Mouse (Mus musculus) thymus, postnatal 36 days (tissue): ENCODE measurements around the gene Cfdp1.

Source experiments
- DNase-seq, 2 experiments: peaks; one replicate each; pipeline ENCODE4 v3.0.0; 2022; ENCODE audit warnings: mixed read lengths in 2 of 2

The Cfdp1 gene

GRCm38 (mm10) chr8:111853861-111854501, at the start of gene Cfdp1:
Gene Cfdp1 (minus strand): TSS chr8:111854291.
- peak; percentile 94 to 96 for DNase-seq

- no peak for DNase-seq
Observed at GRCm38 (mm10) chr8:111902080-111902479, 48.0 kb upstream of the Cfdp1 start.

- DNase-seq, result no peak
Observed at GRCm38 (mm10) chr8:111898586-111898985, 44.5 kb upstream of the Cfdp1 start.

DNA sequence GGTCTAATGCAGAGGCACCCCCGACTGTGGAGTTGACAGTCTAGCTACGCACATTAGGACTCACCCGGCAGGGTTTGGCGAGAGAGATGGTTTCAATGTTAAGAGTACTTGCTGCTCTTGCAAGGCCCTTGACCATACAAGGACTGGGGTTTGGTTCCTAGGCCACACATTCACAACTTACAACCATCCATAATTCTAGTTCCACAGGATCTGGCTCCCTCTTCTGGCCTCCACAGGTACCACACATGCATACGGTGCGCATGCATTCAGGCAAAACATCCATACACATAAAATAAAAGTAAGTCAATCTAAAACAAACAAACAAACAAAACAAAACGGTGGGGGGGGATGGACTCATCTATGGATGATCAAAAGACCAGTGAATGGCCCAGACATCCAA, 40.9 kb upstream of the Cfdp1 start:
- DNase-seq, result no peak

- no peak for DNase-seq
Observed at GRCm38 (mm10) chr8:111892615-111893014, 38.5 kb upstream of the Cfdp1 start.

DNA sequence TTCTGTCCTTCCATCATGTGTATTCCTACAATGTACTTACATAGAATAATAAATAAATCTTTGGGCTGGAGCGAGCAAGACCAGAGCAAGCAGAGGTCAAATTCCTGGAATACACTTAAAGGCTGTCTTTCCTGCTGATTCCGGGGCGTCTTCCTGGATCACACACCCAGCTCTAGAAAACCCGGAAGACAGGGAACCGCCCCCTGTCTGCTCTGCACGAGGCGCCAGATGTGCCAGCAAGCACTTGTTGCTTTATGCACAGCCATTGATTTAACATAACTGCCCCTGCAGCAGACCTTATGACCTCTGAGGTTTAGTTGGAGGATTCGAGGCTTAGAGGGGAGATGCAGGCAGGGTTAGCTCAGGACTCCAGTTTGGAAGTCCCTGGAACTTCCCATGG, 37.9 kb upstream of the Cfdp1 start:
- DNase-seq, result no peak

- no peak for DNase-seq
Observed at GRCm38 (mm10) chr8:111890911-111891303, 36.8 kb upstream of the Cfdp1 start.

DNA sequence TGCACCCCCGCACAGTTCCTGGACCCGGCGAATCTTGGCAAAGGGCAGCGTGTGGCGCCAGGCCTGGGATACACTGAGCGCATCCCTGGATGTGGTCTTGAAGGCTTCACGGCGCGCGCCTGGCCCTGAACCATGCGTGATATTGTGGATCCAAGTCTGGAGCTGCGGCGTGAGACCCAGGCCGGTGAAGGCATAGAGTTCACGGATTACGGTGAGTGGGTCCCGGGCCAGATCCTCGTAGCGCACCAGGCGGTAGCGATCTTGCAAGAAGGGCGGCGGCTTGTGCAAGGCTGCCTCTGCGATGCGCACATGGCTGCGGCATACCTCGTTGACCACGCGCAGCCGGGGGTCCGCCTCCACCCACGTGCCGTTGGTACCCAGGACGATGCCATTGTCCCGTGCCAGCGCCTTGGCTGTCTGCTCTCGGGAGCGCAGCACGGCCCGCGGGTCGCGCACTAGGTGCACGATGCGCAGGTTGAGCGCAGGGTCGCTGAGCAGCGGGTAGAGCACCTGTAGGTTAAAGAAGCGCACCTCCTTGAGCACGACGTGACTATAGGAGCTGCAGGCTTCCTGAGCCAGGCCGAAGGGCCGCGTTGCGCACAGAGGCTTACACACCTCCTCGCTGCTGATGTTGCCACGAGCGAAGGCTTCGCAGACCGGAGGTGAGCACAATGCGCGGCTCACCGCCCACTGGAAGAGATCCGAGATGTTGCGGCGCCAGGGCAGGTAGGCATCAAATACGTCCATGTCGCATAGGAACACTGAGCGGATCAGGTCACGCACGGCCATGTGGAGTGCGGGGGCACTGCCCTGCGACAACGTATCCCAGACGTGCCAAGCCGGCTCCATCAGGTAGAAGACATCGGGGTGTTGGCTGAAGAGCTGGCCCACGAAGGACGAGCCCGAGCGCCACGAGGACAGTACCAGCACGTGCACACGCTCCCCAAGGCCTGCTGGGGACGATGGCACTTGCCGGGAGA, 36.1 kb upstream of the Cfdp1 start:
- DNase-seq, result no peak

DNA sequence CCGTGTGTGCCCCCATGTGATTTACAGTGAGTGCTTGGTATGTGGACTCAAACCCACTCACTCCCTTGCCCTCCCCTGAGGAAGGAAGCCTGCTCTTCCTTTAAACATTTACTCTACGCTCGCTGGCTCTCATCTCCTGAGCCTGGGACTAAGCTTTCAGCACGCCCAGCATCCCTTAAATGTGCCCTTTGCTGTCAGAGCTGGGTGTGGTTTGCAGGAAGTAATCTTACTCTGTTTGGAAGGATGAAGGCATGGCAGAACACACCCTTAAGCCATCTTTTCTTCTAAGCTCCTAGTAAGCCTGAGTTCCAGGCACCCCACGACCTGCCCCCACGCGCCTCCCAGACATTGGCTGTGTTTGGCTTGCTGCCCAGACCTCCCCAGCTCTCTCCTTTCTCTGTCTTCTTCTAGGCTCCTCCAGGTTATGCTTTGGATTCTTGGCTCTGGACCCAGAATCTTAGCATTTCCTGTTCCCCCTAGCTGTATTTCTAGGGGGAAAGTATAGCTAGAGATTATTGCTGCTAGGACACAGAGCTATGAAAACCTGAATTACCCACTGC, 34.1 kb upstream of the Cfdp1 start:
- no peak for DNase-seq

GRCm38 (mm10) chr8:111887479-111887878, 33.4 kb upstream of the Cfdp1 start:
- DNase-seq, result no peak

DNA sequence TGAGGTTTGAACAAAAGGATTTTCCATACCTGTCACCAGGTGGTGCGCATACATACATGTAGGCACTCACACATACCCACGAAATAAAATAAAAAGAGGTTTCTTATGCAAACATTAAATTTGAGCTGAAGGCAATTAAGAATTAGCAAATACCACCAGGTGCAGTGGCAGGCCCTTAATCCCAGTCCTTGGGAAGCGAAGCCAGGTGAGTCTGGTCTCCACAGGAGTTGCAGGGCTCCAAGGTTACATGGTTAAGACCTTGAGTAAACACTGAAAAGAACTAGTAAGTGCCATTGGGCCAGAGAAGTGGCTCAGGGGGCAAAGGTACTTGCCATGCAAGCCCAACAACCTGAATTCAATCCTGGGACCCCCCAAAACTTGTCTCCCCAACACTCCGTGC, 29.5 kb upstream of the Cfdp1 start:
- no peak for DNase-seq

DNA sequence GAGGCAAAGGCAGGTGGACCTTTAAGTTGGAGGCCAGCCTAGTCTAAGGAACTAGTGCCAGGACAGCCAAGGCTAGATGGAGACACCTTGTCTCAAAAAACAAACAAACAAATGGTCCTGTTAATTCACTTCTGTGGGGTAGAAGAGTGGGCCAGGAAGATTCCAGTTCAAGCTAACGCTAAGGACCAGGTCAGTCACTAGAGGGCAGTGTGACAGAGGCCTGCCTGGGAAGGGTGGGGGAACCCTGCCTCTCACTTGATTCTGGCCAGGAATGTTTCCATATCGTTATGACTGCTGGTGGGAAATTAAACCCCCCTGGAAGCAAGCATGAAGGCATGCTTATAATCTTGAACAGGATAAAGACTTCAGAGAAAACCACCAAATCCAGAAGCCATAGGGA, 27.5 kb upstream of the Cfdp1 start:
- DNase-seq, result peak; percentile 33 to 41

DNA sequence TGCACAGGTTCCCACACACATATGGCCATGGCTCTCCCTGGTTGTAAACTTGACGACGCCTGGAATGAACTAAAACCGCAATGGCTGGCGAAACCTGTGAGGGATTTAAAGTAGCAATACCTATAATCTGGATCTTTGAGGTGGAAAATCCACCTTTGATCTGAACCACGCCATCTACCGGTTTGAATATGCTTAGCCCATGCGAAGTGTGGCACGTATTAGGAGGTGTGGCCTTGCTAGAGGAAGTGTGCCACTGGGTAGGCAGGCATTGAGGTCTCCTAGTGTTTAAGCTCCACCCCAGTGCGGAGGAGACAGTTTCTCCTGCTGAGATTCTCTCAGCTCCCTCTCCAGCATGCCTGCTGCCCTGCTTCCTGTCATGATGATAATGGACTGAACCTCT, 23.6 kb upstream of the Cfdp1 start:
- no peak for DNase-seq

GRCm38 (mm10) chr8:111876355-111876948, 22.4 kb upstream of the Cfdp1 start, which contains the start of gene Tmem170:
Gene Tmem170 (minus strand): TSS chr8:111876750.
- peak; percentile 97 for DNase-seq

DNA sequence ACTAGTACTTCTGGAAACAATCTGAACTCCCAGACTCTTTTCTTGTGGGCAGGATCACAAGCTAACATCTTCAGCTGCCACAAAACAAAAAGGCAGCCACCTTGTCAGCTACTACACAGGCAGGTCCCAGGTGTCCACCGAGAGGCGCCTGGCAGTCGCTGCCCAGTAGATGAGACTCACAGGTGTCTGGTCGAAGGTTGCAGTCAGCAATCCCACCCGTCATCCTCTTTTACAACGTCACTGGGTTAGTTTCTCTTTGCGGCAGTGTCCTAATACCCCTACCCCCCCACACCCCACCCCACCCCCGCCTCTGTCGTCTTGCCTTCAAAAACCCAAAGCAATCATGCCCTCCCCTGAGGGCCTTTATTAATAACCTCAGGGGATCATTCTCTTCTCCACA, 21.7 kb upstream of the Cfdp1 start:
- peak; percentile 10 to 22 for DNase-seq

DNA sequence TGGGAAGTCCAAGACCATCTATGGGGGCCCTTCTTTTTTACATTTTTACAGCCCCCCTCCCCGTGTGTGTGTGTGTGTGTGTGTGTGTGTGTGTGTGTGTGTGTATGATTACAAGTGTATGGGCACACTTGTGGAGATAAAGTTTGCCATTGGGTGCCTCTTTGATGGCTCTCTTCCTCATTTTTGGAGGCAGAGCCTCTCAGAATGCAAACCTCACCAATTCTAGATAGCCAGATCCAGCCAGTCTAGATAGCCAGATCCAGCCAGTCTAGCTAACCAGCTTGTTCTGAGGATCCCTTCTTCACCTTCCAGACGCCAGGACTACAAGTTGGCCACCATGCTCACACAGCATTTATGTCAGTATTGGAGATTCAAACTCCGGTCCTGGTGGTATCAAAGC, 17.2 kb upstream of the Cfdp1 start:
- DNase-seq, result no peak

- DNase-seq, result no peak
Observed at GRCm38 (mm10) chr8:111870379-111870778, 16.3 kb upstream of the Cfdp1 start.

DNA sequence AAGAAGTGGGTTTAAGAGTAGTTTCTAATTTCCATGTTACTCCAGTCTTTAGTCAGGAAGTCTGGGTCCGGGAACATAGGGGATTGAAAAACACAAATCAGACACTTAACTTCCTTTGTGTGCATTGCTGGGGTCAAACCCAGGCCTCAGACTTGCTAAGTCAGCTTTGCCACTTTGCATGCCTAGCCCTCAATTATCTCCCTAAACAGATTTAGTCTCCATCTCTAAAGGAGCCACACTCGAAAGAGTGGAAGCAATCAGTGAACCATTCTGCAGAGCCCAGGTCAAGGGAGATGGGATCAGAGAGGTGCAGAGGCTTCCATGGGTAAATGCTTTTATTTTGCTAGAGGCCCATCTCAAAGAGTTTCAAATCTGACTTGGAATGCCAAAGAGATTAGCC, 14.6 kb upstream of the Cfdp1 start:
- no peak for DNase-seq

DNA sequence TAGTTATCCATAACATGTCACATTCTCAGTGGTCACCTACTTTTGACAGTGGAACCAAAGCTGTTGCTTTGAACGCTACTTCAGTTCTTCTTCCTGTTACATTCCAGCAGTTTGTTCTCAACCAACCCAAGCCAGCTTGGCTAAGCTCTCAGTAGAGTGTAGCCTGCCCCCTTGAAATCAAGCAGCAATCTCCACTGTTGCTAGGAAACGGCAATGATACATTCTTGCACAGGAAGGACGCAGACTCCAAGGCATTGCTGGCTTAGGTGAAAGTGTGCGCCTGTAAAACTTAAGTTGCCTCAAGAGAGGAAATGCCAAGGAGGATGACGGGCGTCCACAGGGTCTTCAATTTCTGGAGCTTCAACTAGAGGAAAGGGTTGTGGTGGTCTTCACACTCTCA, 11.8 kb upstream of the Cfdp1 start:
- no peak for DNase-seq

DNA sequence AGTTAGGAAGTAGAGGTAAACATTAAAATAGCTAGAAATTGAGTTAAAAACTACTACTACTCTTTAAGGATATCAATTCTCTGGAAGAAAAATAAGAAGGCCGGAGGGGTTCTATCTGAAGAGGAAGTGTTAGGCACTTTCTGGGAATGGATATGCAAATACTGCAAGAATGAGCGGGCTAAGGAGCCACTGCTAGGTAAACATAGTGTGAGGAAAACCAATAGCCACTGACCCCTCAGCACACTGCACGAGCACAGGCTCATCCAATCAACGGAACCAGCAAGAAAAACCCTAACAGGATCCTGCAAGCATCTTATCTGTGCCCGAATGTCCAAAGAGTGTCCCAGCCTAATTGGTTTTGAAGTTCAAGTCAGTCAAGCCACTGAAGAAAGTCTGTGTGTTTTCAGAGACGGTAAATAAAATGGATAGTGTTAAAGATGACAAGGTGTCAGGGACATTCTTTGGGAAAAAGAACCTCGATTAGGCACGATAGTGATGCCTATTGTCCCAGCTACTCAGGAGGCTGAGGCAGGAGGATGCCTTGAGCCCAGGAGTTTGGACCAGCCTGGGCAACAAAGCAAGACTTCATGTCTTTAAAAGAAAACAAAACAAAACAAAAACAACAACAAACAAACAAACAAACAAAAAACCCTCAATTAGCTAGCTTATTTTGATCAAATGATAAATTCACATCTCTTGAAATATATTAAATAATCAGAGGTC, 11.2 kb upstream of the Cfdp1 start:
- no peak for DNase-seq

DNA sequence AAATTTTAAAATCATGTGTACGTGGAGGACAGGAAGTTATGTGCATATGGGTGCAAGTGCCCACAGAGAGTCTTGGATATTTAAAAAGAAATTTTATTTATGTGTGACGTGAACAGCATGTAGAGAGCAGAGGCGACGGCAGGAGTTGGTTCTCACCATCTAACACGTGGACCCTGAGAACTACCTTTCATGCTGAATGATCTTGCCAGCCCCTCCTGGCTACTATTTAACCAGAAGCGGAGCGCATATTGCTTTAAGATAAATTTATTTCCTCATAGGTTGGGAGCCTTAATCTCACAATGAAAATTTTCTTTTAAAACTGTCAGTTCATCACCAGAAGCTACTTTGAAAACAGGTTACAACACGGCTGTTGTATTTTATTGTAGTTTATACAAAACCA, 10.6 kb upstream of the Cfdp1 start:
- DNase-seq, result no peak

DNA sequence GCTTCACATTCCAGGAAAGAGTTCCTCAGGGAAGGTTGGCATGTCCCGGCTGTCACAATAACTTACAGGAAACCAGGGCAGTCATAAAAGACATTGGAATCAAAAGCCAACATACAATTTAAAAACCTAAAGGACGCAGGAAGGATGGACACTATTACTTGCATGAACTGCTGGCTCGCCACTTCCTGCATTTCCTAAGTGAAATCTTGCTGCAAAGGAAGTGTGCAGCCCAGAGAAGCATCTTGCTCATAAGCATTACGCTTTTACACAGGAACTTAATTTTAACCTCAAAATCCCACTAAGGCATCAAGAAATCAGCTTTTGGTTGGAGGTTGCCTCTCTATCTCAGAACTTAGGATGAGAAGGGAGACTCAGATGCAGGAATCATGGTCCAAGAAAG, 9.2 kb upstream of the Cfdp1 start:
- DNase-seq, result no peak

DNA sequence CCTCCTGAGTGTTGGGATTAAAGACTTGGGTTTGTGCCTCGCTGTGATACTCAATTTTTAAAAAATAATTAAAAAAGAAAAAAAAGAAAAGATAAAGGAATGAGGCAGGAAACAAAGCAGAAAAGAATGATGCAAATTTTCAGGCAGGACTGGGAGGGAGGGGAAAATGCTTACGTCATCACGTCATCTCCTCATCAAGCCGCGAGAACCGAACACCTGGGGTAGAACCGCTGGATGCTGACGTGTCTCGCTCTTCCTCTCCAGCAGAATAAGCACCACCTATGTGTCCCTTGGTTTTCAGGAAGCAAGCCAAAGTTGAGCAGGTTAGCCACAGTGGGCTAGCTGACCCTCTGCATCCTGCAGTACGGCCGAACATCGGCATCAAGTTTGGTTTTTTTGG, 1.9 kb upstream of the Cfdp1 start:
- DNase-seq, result no peak
